Mouse (Mus musculus) forebrain, embryonic 15.5 days (tissue): ENCODE measurements around the gene Asl. TPM values are rescaled to one million over a fixed set of nuclear protein-coding genes. Genes with fewer than 3 reads are reported as not detected.

Experiments
- ATAC-seq: fragments of 200-750 bp; cut with Nextera tagmentation; replicated peaks from 2 replicates; pipeline ENCODE4 v1.8.0; 2017; ENCODE audit warnings: mild to moderate bottlenecking, moderate TSS enrichment, moderate library complexity
- H3K27ac ChIP-seq: fragments of 300-500 bp; sonication (generic); replicated peaks from 2 replicates; pipeline ENCODE4 v1.5.1; 2015; ENCODE audit warnings: mild to moderate bottlenecking, inconsistent platforms
- H3K27me3 ChIP-seq: fragments of 300-500 bp; sonication (generic); 2 replicates; pipeline ENCODE4 v1.6.1; 2015; ENCODE audit warnings: inconsistent platforms
- H3K36me3 ChIP-seq: fragments of 300-500 bp; sonication (generic); 2 replicates; pipeline ENCODE4 v1.6.1; 2015; ENCODE audit warnings: mild to moderate bottlenecking, inconsistent platforms
- H3K4me1 ChIP-seq: fragments of 300-500 bp; sonication (generic); 2 replicates; pipeline ENCODE4 v1.6.1; 2015; ENCODE audit warnings: inconsistent platforms
- H3K4me2 ChIP-seq: fragments of 300-500 bp; sonication (generic); replicated peaks from 2 replicates; pipeline ENCODE4 v1.6.1; 2015; ENCODE audit warnings: mild to moderate bottlenecking, inconsistent platforms
- H3K4me3 ChIP-seq: fragments of 300-500 bp; sonication (generic); 2 replicates; pipeline ENCODE4 v1.5.1; 2015; ENCODE audit warnings: mild to moderate bottlenecking, inconsistent platforms
- H3K9ac ChIP-seq: fragments of 300-500 bp; sonication (generic); replicated peaks from 2 replicates; pipeline ENCODE4 v1.6.1; 2015; ENCODE audit warnings: mild to moderate bottlenecking, inconsistent platforms
- H3K9me3 ChIP-seq: fragments of 300-500 bp; sonication (generic); 2 replicates; pipeline ENCODE4 v1.6.1; 2016; ENCODE audit warnings: inconsistent platforms
- WGBS: fragments of 180-500 bp; shearing (Covaris S2); methylation state at CpG from one replicate; pipeline ENCODE4 v1.1.7; 2015; ENCODE audit warnings: mixed read lengths; 5-methylcytosine and 5-hydroxymethylcytosine counted together
- polyA plus RNA-seq: library from polyadenylated mRNA; unstranded; fragments of >200 nt; fragmentation: Nextera tagmentation; extraction: Ambion mirVana; gene quantifications from 2 replicates; pipeline ENCODE4 v1.2.1, GENCODE M21; 2015

The Asl gene
- polyA plus RNA-seq, 1 experiment from 2014 or later: 29.5 TPM

DNA sequence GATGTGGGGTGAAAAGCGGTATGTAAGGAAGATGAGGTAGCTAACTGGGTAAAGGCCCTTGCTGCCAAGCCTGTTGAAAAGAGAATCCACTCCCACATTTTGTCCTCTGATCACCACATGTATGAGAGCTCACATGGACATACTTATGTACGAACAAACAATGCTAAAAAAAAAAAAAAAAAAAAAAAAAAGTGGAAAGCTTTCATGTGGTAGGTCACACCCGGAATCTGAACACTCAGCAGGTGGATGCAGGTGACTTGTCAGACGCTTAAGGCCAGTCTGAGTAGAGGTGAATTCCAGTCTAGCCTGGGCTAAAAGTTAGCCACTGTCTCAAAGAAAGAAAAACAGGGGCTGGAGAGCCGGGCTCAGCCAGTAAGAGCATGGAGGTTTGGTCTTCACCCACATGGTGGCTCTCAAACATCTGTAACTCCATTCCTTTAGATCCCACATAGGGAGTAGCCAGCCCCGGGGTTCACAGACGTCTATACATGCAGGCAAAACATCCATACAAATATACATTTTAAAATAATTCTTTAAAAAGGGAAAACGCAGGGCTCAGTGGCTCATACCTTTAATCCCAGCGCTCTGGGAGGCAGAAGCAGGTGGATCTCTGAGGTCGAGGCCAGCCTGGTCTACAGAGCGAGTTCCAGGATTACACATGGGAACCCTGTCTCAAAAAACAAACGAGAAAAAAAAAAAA is 5.8 kb downstream of the Asl start:
- Histone ChIP-seq H3K36me3 (no peaks in the 10 kb centered on the region), H3K4me1 (0 out of 2 replicates have a peak, but pooled peaks cover 7% of the 10 kb centered on the region), H3K9me3 (no peaks in the 10 kb centered on the region), H3K27me3 (no peaks in the 10 kb centered on the region), H3K27ac (no peak overlapping the region), H3K4me3 (peak overlapping the region; percentile 49), H3K9ac (peak overlapping the region; percentile 54; the same call in 1 of the 2 replicates), H3K4me2 (peak overlapping the region; percentile 76)
- no peak for ATAC-seq
- 44% methylated on average over 12 of the region's 12 CpGs for WGBS

DNA sequence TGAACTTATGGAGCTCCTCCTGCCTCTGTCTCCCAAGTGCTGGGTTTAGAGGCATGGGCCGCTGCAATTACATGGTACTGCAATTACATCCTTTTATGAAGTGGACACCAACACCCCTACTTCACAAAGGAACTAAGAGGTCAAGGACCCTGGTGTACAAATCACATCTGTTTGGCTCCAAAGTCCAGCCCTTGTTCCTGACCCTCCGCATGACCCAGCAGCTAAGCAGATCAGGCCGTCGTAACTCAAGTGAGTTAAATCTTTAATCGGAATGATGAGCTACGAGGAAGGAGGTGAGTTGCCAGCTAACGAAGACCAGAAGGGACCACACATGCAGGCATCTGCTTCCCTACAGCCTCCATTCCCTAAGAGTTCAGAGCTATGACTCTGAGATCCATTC is 6.7 kb downstream of the Asl start:
- no peaks in the 10 kb centered on the region for H3K36me3 ChIP-seq
- no peak for ATAC-seq
- no peak overlapping the region for H3K9ac ChIP-seq
- H3K27ac ChIP-seq: no peak overlapping the region
- 78% methylated on average over 7 of the region's 7 CpGs for WGBS
- H3K9me3 ChIP-seq: no peaks in the 10 kb centered on the region
- no peak overlapping the region for H3K4me3 ChIP-seq
- H3K4me2 ChIP-seq: no peak overlapping the region
- no peaks in the 10 kb centered on the region for H3K27me3 ChIP-seq
- 0 out of 2 replicates have a peak, but pooled peaks cover 7% of the 10 kb centered on the region for H3K4me1 ChIP-seq

DNA sequence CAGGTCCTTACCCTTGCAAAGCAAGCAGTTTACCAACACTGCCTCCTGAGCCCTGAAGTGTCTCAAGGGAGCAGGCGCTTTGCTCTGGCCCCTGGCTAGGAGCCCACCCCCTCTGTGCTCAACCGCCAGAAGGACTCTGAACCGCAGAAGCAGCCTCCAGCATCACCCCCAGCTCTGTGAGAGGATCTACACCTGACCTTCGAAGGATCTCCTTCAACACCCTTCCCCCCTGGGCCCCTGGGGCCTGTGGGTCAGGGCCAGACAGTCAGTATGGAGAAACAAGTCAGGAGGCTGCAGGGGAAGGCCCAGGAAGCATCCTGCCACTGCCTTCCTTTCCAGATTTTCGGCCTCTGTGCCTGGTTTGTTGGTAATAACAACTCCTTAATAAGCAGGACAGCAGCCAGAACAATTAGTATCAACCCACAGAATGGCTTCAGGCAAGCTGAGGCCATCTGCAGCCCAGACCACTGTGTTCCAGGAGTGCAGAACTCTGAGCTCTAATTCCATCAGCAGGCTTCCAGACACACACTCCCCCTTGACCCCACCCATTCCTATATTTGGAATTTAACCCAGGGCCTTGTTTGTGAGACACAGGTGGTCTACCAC is 7.6 kb downstream of the Asl start:
- H3K9ac ChIP-seq: no peak overlapping the region
- H3K4me1 ChIP-seq: 0 out of 2 replicates have a peak, but pooled peaks cover 7% of the 10 kb centered on the region
- no peak overlapping the region for H3K4me3 ChIP-seq
- no peaks in the 10 kb centered on the region for H3K27me3 ChIP-seq
- no peaks in the 10 kb centered on the region for H3K9me3 ChIP-seq
- H3K4me2 ChIP-seq: no peak overlapping the region
- H3K36me3 ChIP-seq: no peaks in the 10 kb centered on the region
- no peak for ATAC-seq
- 61% methylated on average over 5 of the region's 5 CpGs for WGBS
- no peak overlapping the region for H3K27ac ChIP-seq

DNA sequence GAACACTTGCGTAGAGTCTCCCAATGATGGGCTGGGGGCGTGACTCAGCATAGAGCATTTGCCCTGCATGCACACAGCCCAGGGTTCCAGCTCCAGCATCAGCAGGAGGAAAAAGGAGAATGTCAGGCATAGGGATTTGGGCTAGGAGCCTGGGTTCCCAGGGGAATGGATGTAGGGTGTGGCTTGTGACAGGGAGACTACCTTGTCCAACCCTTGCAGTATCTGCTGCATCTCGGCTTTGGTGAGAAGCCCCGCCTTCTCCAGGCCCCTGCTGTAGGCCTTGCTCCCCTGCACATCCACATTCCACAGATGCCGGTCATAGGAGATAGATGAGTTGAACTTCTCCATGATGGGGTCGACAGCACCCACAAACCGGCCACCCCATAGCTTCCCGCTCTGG is 9.6 kb downstream of the Asl start:
- Histone ChIP-seq H3K27ac (no peak overlapping the region), H3K9me3 (no peaks in the 10 kb centered on the region), H3K4me3 (no peak overlapping the region), H3K4me1 (0 out of 2 replicates have a peak, but pooled peaks cover 7% of the 10 kb centered on the region), H3K4me2 (no peak overlapping the region), H3K27me3 (no peaks in the 10 kb centered on the region), H3K36me3 (0 out of 2 replicates have a peak, but pooled peaks cover 7% of the 10 kb centered on the region), H3K9ac (no peak overlapping the region)
- ATAC-seq: no peak
- WGBS: 81% methylated on average over 8 of the region's 8 CpGs

- Histone ChIP-seq H3K27ac (no peak overlapping the region), H3K36me3 (peaks cover 16% of the 10 kb centered on the region), H3K9me3 (no peaks in the 10 kb centered on the region), H3K4me3 (no peak overlapping the region), H3K4me2 (no peak overlapping the region), H3K27me3 (no peaks in the 10 kb centered on the region), H3K9ac (no peak overlapping the region), H3K4me1 (no peaks in the 10 kb centered on the region)
- ATAC-seq: no peak
- WGBS: 98% methylated on average over 3 of the region's 3 CpGs
Measured at GRCm38 (mm10) chr5:130015104-130015503, 13.9 kb downstream of the Asl start.

- WGBS: 97% methylated on average over 5 of the region's 5 CpGs
- H3K27me3 ChIP-seq: no peaks in the 10 kb centered on the region
Measured at GRCm38 (mm10) chr5:130010961-130011360, 18.1 kb downstream of the Asl start.

DNA sequence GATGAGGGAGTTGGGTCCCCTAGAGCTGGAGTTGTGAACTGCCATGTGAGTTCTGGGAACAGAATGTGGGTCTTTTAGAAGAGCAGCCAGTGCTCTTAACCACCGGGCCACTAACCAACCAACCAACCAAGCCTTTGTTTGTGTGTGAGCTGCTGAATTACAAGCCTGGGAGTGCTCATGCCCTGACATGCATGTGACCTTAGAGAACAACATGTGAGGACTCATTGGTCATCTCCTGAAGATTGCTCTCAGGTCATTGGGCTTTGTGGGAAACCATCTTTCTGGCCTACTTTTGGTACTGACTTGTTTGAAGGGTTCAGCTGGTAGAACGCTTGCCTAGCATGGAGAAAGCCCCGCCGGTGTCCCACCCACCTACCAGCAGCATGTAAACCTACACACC is 19.3 kb downstream of the Asl start:
- Histone ChIP-seq H3K9me3 (no peaks in the 10 kb centered on the region), H3K4me1 (no peaks in the 10 kb centered on the region), H3K4me3 (no peak overlapping the region), H3K27ac (no peak overlapping the region), H3K4me2 (no peak overlapping the region), H3K27me3 (no peaks in the 10 kb centered on the region), H3K9ac (no peak overlapping the region), H3K36me3 (peaks cover 9% of the 10 kb centered on the region)
- ATAC-seq: no peak
- 96% methylated on average over 4 of the region's 4 CpGs for WGBS

More at GRCm38 (mm10) chr5:130010961-130011360, 18.1 kb downstream of the Asl start:
- no peak overlapping the region for H3K4me3 ChIP-seq
- peaks cover 16% of the 10 kb centered on the region for H3K36me3 ChIP-seq
- H3K27ac ChIP-seq: no peak overlapping the region
- H3K4me1 ChIP-seq: no peaks in the 10 kb centered on the region
- ATAC-seq: no peak
- H3K9ac ChIP-seq: no peak overlapping the region
- H3K4me2 ChIP-seq: no peak overlapping the region
- H3K9me3 ChIP-seq: no peaks in the 10 kb centered on the region

DNA sequence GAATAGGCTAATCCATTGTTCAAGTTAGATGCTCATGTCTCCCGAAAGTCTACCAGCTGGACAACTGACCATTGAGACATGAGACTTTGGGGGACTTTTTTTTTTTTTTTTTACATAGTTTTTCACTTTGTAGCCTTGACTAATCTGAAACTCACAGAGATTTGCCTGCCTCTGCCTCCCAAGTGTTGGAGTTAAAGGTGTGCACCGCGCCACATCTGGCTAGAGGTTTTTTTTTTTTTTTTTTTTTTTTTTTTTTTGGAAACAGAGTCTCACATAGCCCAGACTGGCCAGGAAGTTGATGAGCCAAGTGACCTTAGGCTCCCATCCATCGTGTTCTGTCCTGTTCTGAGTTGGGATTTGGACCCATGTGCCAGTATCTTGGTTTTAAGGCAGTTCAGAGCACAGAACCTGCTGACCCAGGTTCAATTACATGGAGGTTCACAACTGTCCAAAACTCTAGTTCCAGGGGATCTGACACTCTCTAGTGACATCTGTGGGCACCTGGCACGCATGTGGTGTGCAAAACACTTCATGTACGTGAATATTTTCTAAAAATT is 20.9 kb downstream of the Asl start:
- WGBS: 80% methylated on average over 6 of the region's 6 CpGs
- ATAC-seq: no peak
- Histone ChIP-seq H3K4me1 (no peaks in the 10 kb centered on the region; the same call in 1 of the 2 replicates), H3K9ac (no peak overlapping the region), H3K4me3 (no peak overlapping the region), H3K9me3 (no peaks in the 10 kb centered on the region), H3K27ac (no peak overlapping the region), H3K4me2 (no peak overlapping the region), H3K27me3 (no peaks in the 10 kb centered on the region), H3K36me3 (peaks cover 9% of the 10 kb centered on the region)

GRCm38 (mm10) chr5:130007344-130007743 is 21.7 kb downstream of the Asl start:
- ATAC-seq: no peak
- no peaks in the 10 kb centered on the region for H3K9me3 ChIP-seq
- H3K27me3 ChIP-seq: no peaks in the 10 kb centered on the region
- H3K36me3 ChIP-seq: peaks cover 9% of the 10 kb centered on the region
- H3K9ac ChIP-seq: no peak overlapping the region
- no peak overlapping the region for H3K27ac ChIP-seq
- H3K4me2 ChIP-seq: no peak overlapping the region
- 95% methylated on average over 1 of the region's 1 CpGs for WGBS
- H3K4me3 ChIP-seq: no peak overlapping the region
- peaks cover 4% of the 10 kb centered on the region for H3K4me1 ChIP-seq

DNA sequence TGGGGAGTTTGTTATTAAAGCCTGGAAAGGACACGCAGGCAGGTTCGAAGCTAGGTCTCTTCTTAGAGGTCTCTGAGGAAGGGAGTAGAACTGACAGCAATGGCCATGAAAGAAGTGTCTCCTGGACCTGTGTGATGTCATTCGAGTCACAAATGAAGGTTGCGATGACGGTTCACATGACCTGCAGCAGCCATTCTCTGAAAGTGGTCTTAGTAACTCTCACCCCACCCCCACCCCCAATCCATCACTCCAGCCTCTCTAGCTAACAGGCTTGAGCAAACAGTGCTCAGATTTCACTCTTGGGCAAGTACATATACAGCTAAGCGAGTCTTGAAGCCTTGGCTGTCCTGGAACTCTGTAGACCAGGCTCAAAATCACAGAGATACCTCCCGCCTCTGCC is 25.8 kb downstream of the Asl start:
- no peak overlapping the region for H3K27ac ChIP-seq
- peak overlapping the region; percentile 49; the same call in 1 of the 2 replicates for H3K4me3 ChIP-seq
- H3K9ac ChIP-seq: no peak overlapping the region
- H3K4me2 ChIP-seq: peak overlapping the region; percentile 81; the same call in 1 of the 2 replicates
- WGBS: 79% methylated on average over 7 of the region's 7 CpGs
- H3K4me1 ChIP-seq: peaks cover 4% of the 10 kb centered on the region
- ATAC-seq: no peak
- no peaks in the 10 kb centered on the region for H3K9me3 ChIP-seq
- no peaks in the 10 kb centered on the region for H3K27me3 ChIP-seq
- no peaks in the 10 kb centered on the region for H3K36me3 ChIP-seq

DNA sequence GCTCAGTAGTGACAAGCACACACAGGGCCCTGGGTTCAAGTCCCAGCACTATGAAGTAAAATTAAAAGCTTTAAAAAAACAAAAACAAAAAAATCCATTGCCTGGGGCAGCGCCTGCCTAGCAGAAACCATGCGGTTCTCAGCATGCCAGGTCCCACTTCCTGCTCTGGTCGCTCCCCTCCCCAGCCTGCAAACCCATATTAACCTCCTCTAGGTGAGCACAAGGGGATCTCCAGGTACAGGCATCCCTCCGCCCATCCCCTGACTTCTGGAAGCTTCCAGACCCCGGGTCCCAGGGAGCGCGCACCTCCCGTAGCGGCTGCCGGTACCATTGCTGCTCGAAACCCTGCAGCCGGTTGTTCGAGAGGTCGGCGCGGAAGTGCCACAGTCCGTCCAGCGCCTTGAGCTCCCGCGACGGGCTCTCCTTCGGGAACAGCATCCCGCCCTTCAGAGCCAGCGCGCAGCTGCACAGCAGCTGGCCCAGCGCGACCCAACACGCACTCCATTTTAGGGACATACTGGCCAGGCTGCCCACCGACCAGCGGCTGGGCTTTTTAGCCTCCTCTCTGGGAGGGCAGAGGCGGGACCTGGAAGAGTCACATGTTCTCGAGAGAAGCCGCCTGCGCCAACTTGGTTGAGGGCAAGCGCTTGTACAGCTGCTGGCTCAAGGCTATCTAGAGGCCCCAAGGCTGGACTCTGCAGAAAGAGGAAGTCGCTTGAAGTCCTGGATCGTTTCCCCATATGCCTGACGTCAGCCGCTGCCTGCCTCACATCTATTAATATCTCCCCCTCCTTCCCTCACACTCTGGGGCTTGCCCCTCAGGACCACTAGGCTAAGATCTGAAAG is 26.5 kb downstream of the Asl start, which contains the start of gene Gusb:
Gene Gusb (minus strand): TSS at position 749 of the 846 bp plus-strand sequence.
- peak; percentile 84 for ATAC-seq
- Histone ChIP-seq H3K4me1 (peaks cover 4% of the 10 kb centered on the region), H3K9ac (peak within 1 kb of the TSS; percentile 53), H3K27me3 (no peaks in the 10 kb centered on the region), H3K36me3 (no peaks in the 10 kb centered on the region), H3K4me2 (peak within 1 kb of the TSS; percentile 81), H3K9me3 (no peaks in the 10 kb centered on the region), H3K27ac (no peak within 1 kb of the TSS; the same call in 1 of the 2 replicates), H3K4me3 (peak within 1 kb of the TSS; percentile 49)
- whole genome bisulfite sequencing: 1% methylated on average over 39 of the region's 39 CpGs
